In the genomic region with DNA sequence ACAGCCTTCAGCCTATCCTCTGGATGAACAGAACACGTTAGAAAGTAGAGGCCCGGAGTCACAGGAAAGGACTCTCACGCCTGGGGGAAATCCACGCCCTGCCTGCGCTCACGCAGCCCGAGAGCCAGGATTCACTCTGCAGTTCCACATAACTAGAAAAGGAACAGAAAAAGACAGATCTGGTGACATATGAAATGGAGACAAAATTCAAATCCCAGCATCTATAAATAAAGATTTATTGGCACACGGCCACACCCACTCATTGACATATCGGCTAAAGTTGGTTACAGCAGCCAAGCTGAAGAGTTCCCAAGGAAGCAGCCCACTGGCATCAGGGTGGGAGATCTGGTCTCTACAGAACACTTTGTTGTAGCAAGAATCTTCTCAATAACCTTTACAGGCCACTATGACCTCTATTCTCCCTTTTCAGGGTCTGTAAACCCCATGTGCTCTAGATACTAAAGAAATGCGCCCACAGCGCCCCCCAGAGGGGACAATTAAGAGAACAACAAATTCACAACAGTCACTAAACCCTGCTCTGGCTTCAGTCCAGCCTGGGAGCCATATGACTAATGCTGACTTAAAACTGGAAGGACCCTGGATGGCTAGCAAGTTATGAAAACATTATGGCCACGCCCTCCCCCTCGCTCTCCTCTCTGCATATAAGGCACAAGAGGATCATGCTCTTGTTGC, we compare ENCODE assay signal across 10 mouse cellular contexts.
DNase-seq lines count a peak whose midpoint lies in the region; ATAC-seq and TF ChIP-seq lines count a peak whose summit lies in the region.
"Had no signal": no experiment of that assay in that cellular context is flagged by ENCODE, and none has a peak within 500 bp of the region (broad histone marks: within the 10 kb centered on the region; RNA-seq: fewer than 3 reads in every experiment).

No protein-coding gene starts in this region.

- DNase-seq in forebrain, postnatal 0 days: peak; percentile 76
- DNase-seq in 3T3-L1 (ENCODE audit: low read depth, low spot score): peak; percentile 81
- DNase-seq in adrenal gland, postnatal 36 days: peak; percentile 4 to 37
- DNase-seq in layer of hippocampus, postnatal 10 days (ENCODE audit: low spot score in 2 of 2): peak; percentile 58 to 69
- no peak for DNase-seq in testis, postnatal 14 days (ENCODE audit: low spot score)
- DNase-seq in ovary, postnatal 10 days (ENCODE audit: low spot score): no peak

- no peak overlapping the region for H3K9ac ChIP-seq in forebrain, postnatal 0 days
- H3K9ac ChIP-seq in forebrain, embryonic 12.5 days: no peak overlapping the region
- no peak overlapping the region for H3K9ac ChIP-seq in intestine, postnatal 0 days (ENCODE audit: low read depth, low read length)
- H3K9ac ChIP-seq: embryonic facial prominence, embryonic 12.5 days; neural tube, embryonic 13.5 days had no signal

- 52% methylated on average over 13 of the region's 13 CpGs for WGBS in forebrain, postnatal 0 days
- WGBS in forebrain, embryonic 12.5 days: 71% methylated on average over 13 of the region's 13 CpGs
- 61% methylated on average over 13 of the region's 13 CpGs for WGBS in intestine, postnatal 0 days

- no peaks in the 10 kb centered on the region for H3K4me1 ChIP-seq in forebrain, postnatal 0 days (ENCODE audit: insufficient read depth)
- H3K4me1 ChIP-seq in forebrain, embryonic 12.5 days: peaks cover 13% of the 10 kb centered on the region
- no peaks in the 10 kb centered on the region for H3K4me1 ChIP-seq in intestine, postnatal 0 days (replicated peaks; ENCODE audit: control insufficient read depth, insufficient read depth, low read length)

- no peaks in the 10 kb centered on the region for H3K36me3 ChIP-seq in forebrain, postnatal 0 days (ENCODE audit: insufficient read depth)
- H3K36me3 ChIP-seq in forebrain, embryonic 12.5 days (replicated peaks): no peaks in the 10 kb centered on the region
- no peaks in the 10 kb centered on the region for H3K36me3 ChIP-seq in intestine, postnatal 0 days (ENCODE audit: control insufficient read depth, insufficient read depth)
- H3K36me3 ChIP-seq: embryonic facial prominence, embryonic 12.5 days; neural tube, embryonic 13.5 days had no signal

- no peaks in the 10 kb centered on the region for H3K9me3 ChIP-seq in forebrain, postnatal 0 days (ENCODE audit: low read length)
- no peaks in the 10 kb centered on the region for H3K9me3 ChIP-seq in forebrain, embryonic 12.5 days
- no peaks in the 10 kb centered on the region for H3K9me3 ChIP-seq in intestine, postnatal 0 days (ENCODE audit: control insufficient read depth)
- H3K9me3 ChIP-seq: embryonic facial prominence, embryonic 12.5 days; neural tube, embryonic 13.5 days had no signal

- no peak overlapping the region for H3K4me2 ChIP-seq in forebrain, postnatal 0 days (ENCODE audit: low read depth)
- no peak overlapping the region for H3K4me2 ChIP-seq in forebrain, embryonic 12.5 days
- no peak overlapping the region for H3K4me2 ChIP-seq in intestine, postnatal 0 days (replicated peaks; ENCODE audit: low read depth)
- H3K4me2 ChIP-seq: embryonic facial prominence, embryonic 12.5 days; neural tube, embryonic 13.5 days had no signal

- no peak overlapping the region for H3K4me3 ChIP-seq in forebrain, postnatal 0 days (ENCODE audit: low read depth, low read length)
- H3K4me3 ChIP-seq in forebrain, embryonic 12.5 days (replicated peaks): no peak overlapping the region
- no peak overlapping the region for H3K4me3 ChIP-seq in intestine, postnatal 0 days (ENCODE audit: low read depth, low read length)
- H3K4me3 ChIP-seq: embryonic facial prominence, embryonic 12.5 days; neural tube, embryonic 13.5 days had no signal

- peak overlapping the region; percentile 71; the same call in 1 of the 2 replicates for H3K27ac ChIP-seq in forebrain, postnatal 0 days (ENCODE audit: low read depth, low read length)
- no peak overlapping the region for H3K27ac ChIP-seq in forebrain, embryonic 12.5 days
- no peak overlapping the region for H3K27ac ChIP-seq in intestine, postnatal 0 days (ENCODE audit: low read depth, low read length)
- H3K27ac ChIP-seq: embryonic facial prominence, embryonic 12.5 days; neural tube, embryonic 13.5 days had no signal

- peak; percentile 38 for TF ChIP-seq CTCF in forebrain, postnatal 0 days (IDR thresholded peaks at IDR 0.05; ENCODE audit: low read depth)
- no peak; the same call in 1 of the 2 replicates for TF ChIP-seq CTCF in intestine, postnatal 0 days (IDR thresholded peaks at IDR 0.05; ENCODE audit: low read depth)

- H3K27me3 ChIP-seq in forebrain, postnatal 0 days (ENCODE audit: insufficient read depth, low read length): no peaks in the 10 kb centered on the region
- no peaks in the 10 kb centered on the region for H3K27me3 ChIP-seq in forebrain, embryonic 12.5 days
- no peaks in the 10 kb centered on the region for H3K27me3 ChIP-seq in intestine, postnatal 0 days (replicated peaks; ENCODE audit: control insufficient read depth, insufficient read depth, low read length)
- H3K27me3 ChIP-seq: neural tube, embryonic 13.5 days had no signal

- ATAC-seq in forebrain, postnatal 0 days: peak; percentile 52
- no peak for ATAC-seq in forebrain, embryonic 12.5 days (ENCODE audit: low FRiP score)
- ATAC-seq in intestine, postnatal 0 days: no peak

Comparison
In these comparisons a context has a peak if more than half of its experiments do, and no peak if none do; other contexts are left out.
1. DNase-seq: peak in forebrain, postnatal 0 days (single experiment), 3T3-L1 (single experiment), adrenal gland, postnatal 36 days (2 of 2) and layer of hippocampus, postnatal 10 days (2 of 2); none in testis, postnatal 14 days (single experiment) and ovary, postnatal 10 days (single experiment).